Mouse (Mus musculus): ENCODE data around the gene Fahd2a.

DNA sequence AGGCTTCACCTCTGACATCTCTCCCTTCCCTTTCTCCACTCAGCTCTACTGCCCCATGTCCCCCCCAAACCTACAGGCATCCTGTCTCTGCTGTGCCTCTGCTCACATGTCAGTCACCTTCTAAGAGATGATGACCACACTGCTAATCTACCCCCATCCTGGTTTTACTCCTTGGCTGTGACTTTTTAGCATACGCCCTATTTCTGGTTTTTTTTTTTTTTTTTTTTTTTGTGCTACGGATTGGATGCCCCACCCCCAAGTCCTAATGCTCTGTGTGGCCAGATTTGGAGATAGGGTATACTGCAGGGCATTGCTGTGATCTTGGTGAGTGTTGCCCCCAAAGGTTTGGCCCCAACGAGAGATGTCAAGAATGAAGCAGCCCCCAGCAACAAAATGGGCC, 27.9 kb upstream of the Fahd2a start:
- no peak for TF ChIP-seq CTCF (IDR thresholded peaks at IDR 0.05; ENCODE audit: insufficient read depth, low read depth, low read length)
- no peak for TF ChIP-seq POLR2A (IDR thresholded peaks at IDR 0.05; ENCODE audit: insufficient read depth, low read depth, low read length)

All from olfactory bulb, adult 2 months (tissue).